Mouse (Mus musculus) brain, embryonic 14.5 days (tissue): Measurements from ENCODE around the gene Gm38100.

Experiments
- CTCF ChIP-seq: fragments of 200-500 bp; IDR thresholded peaks from 2 replicates; pipeline ENCODE4 v1.5.1; 2012; ENCODE audit warnings: inconsistent platforms, mild to moderate bottlenecking, moderate library complexity, borderline replicate concordance; ENCODE audit not compliant: insufficient read depth, insufficient read length; ENCODE audit errors: extremely low read depth
- POLR2A ChIP-seq: fragments of 200-500 bp; IDR thresholded peaks from 2 replicates; pipeline ENCODE4 v1.6.1; 2012; ENCODE audit warnings: mild to moderate bottlenecking, inconsistent platforms, borderline replicate concordance; ENCODE audit not compliant: poor library complexity, insufficient read depth, insufficient read length, severe bottlenecking; ENCODE audit errors: extremely low read depth

GRCm38 (mm10) chr1:175872028-175872816 is 47.9 kb upstream of the Gm38100 start:
- TF ChIP-seq CTCF (no peak), POLR2A (no peak)
